Mouse (Mus musculus): Measurements from ENCODE around the gene Pah. TPM values are rescaled to one million over a fixed set of nuclear protein-coding genes. Genes with fewer than 3 reads are reported as not detected.

Pah gene
- polyA plus RNA-seq, 1 experiment = not detected

- H3K4me3 ChIP-seq (ENCODE audit: low read depth, low read length) = no peak overlapping the region
- no peak for TF ChIP-seq POLR2A (IDR thresholded peaks at IDR 0.05; ENCODE audit: low read depth, low read length)
- peak; percentile 57; the same call in 1 of the 2 replicates for TF ChIP-seq CTCF (IDR thresholded peaks at IDR 0.05; ENCODE audit: extremely low read depth, insufficient read length, insufficient replicate concordance, low read depth, low read length)
These were observed 17.6 kb upstream of the Pah start for GRCm38 (mm10) chr10:87503946-87504345.

GRCm38 (mm10) chr10:87508581-87508980 lies 13.0 kb upstream of the Pah start:
- H3K4me3 ChIP-seq (ENCODE audit: low read depth, low read length) = no peak overlapping the region
- H3K27ac ChIP-seq (ENCODE audit: insufficient read depth, low read depth, low read length) = no peak overlapping the region
- H3K4me1 ChIP-seq (ENCODE audit: control insufficient read depth, insufficient read depth, insufficient read length, low read length) = no peaks in the 10 kb centered on the region
- no peaks in the 10 kb centered on the region for H3K36me3 ChIP-seq (ENCODE audit: control insufficient read depth, insufficient read depth, low read length)
- H3K27me3 ChIP-seq (ENCODE audit: control insufficient read depth, insufficient read depth, low read length) = no peaks in the 10 kb centered on the region
- TF ChIP-seq POLR2A (IDR thresholded peaks at IDR 0.05; ENCODE audit: low read depth, low read length) (no peak), CTCF (IDR thresholded peaks at IDR 0.05; ENCODE audit: extremely low read depth, insufficient read length, insufficient replicate concordance, low read depth, low read length) (no peak)
- WGBS = 60% methylated on average over 4 of the region's 4 CpGs

More at GRCm38 (mm10) chr10:87503946-87504345, 17.6 kb upstream of the Pah start:
- H3K4me1 ChIP-seq (ENCODE audit: control insufficient read depth, insufficient read depth, insufficient read length, low read length) = no peaks in the 10 kb centered on the region
- H3K27me3 ChIP-seq (ENCODE audit: control insufficient read depth, insufficient read depth, low read length) = no peaks in the 10 kb centered on the region
- 4% methylated on average over 10 of the region's 10 CpGs for WGBS
- no peak overlapping the region for H3K27ac ChIP-seq (ENCODE audit: insufficient read depth, low read depth, low read length)
- H3K36me3 ChIP-seq (ENCODE audit: control insufficient read depth, insufficient read depth, low read length) = no peaks in the 10 kb centered on the region

- Histone ChIP-seq H3K36me3 (ENCODE audit: control insufficient read depth, insufficient read depth, low read length) (no peaks in the 10 kb centered on the region), H3K4me3 (ENCODE audit: low read depth, low read length) (no peak overlapping the region), H3K27me3 (ENCODE audit: control insufficient read depth, insufficient read depth, low read length) (no peaks in the 10 kb centered on the region), H3K4me1 (ENCODE audit: control insufficient read depth, insufficient read depth, insufficient read length, low read length) (no peaks in the 10 kb centered on the region), H3K27ac (ENCODE audit: insufficient read depth, low read depth, low read length) (no peak overlapping the region)
- TF ChIP-seq CTCF (IDR thresholded peaks at IDR 0.05; ENCODE audit: extremely low read depth, insufficient read length, insufficient replicate concordance, low read depth, low read length) (no peak), POLR2A (IDR thresholded peaks at IDR 0.05; ENCODE audit: low read depth, low read length) (no peak)
These were observed 8.5 kb upstream of the Pah start for GRCm38 (mm10) chr10:87513052-87513451.

- WGBS = 45% methylated on average over 2 of the region's 2 CpGs
- Histone ChIP-seq H3K4me3 (ENCODE audit: low read depth, low read length) (no peak overlapping the region), H3K4me1 (ENCODE audit: control insufficient read depth, insufficient read depth, insufficient read length, low read length) (no peaks in the 10 kb centered on the region), H3K27ac (ENCODE audit: insufficient read depth, low read depth, low read length) (no peak overlapping the region), H3K27me3 (ENCODE audit: control insufficient read depth, insufficient read depth, low read length) (no peaks in the 10 kb centered on the region), H3K36me3 (ENCODE audit: control insufficient read depth, insufficient read depth, low read length) (no peaks in the 10 kb centered on the region)
- TF ChIP-seq POLR2A (IDR thresholded peaks at IDR 0.05; ENCODE audit: low read depth, low read length) (no peak), CTCF (IDR thresholded peaks at IDR 0.05; ENCODE audit: extremely low read depth, insufficient read length, insufficient replicate concordance, low read depth, low read length) (no peak)
These were observed 3.0 kb upstream of the Pah start for GRCm38 (mm10) chr10:87518585-87518984.

GRCm38 (mm10) chr10:87520401-87521116 lies 1.0 kb upstream of the Pah start:
- Histone ChIP-seq H3K4me1 (ENCODE audit: control insufficient read depth, insufficient read depth, insufficient read length, low read length) (no peaks in the 10 kb centered on the region), H3K27ac (ENCODE audit: insufficient read depth, low read depth, low read length) (no peak overlapping the region), H3K36me3 (ENCODE audit: control insufficient read depth, insufficient read depth, low read length) (no peaks in the 10 kb centered on the region), H3K27me3 (ENCODE audit: control insufficient read depth, insufficient read depth, low read length) (no peaks in the 10 kb centered on the region), H3K4me3 (ENCODE audit: low read depth, low read length) (no peak overlapping the region)
- 32% methylated on average over 4 of the region's 4 CpGs for WGBS
- TF ChIP-seq POLR2A (IDR thresholded peaks at IDR 0.05; ENCODE audit: low read depth, low read length) (no peak), CTCF (IDR thresholded peaks at IDR 0.05; ENCODE audit: extremely low read depth, insufficient read length, insufficient replicate concordance, low read depth, low read length) (no peak)

GRCm38 (mm10) chr10:87534172-87534571 lies 12.6 kb downstream of the Pah start:
- Histone ChIP-seq H3K36me3 (ENCODE audit: control insufficient read depth, insufficient read depth, low read length) (no peaks in the 10 kb centered on the region), H3K27ac (ENCODE audit: insufficient read depth, low read depth, low read length) (no peak overlapping the region), H3K4me1 (ENCODE audit: control insufficient read depth, insufficient read depth, insufficient read length, low read length) (no peaks in the 10 kb centered on the region), H3K27me3 (ENCODE audit: control insufficient read depth, insufficient read depth, low read length) (no peaks in the 10 kb centered on the region), H3K4me3 (ENCODE audit: low read depth, low read length) (no peak overlapping the region)
- WGBS = 74% methylated on average over 1 of the region's 1 CpGs
- TF ChIP-seq POLR2A (IDR thresholded peaks at IDR 0.05; ENCODE audit: low read depth, low read length) = no peak
- TF ChIP-seq CTCF (IDR thresholded peaks at IDR 0.05; ENCODE audit: extremely low read depth, insufficient read length, insufficient replicate concordance, low read depth, low read length) = no peak

- H3K36me3 ChIP-seq (ENCODE audit: control insufficient read depth, insufficient read depth, low read length) = no peaks in the 10 kb centered on the region
- H3K4me1 ChIP-seq (ENCODE audit: control insufficient read depth, insufficient read depth, insufficient read length, low read length) = no peaks in the 10 kb centered on the region
- no peaks in the 10 kb centered on the region for H3K27me3 ChIP-seq (ENCODE audit: control insufficient read depth, insufficient read depth, low read length)
- TF ChIP-seq POLR2A (IDR thresholded peaks at IDR 0.05; ENCODE audit: low read depth, low read length) (no peak), CTCF (IDR thresholded peaks at IDR 0.05; ENCODE audit: extremely low read depth, insufficient read length, insufficient replicate concordance, low read depth, low read length) (no peak)
- no peak overlapping the region for H3K27ac ChIP-seq (ENCODE audit: insufficient read depth, low read depth, low read length)
- WGBS = 68% methylated on average over 8 of the region's 8 CpGs
- H3K4me3 ChIP-seq (ENCODE audit: low read depth, low read length) = no peak overlapping the region
These were observed 24.2 kb downstream of the Pah start for GRCm38 (mm10) chr10:87545759-87546158.
